Mouse (Mus musculus) cerebellum, adult 2 months (tissue): ENCODE results near the gene Cacna1s.

Source experiments
- CTCF ChIP-seq: fragments of 200-500 bp; IDR thresholded peaks from 2 replicates; pipeline ENCODE4 v1.5.1; 2011; ENCODE audit warnings: low read depth, mild to moderate bottlenecking, control low read depth, low read length, moderate library complexity, borderline replicate concordance; ENCODE audit not compliant: insufficient read depth
- POLR2A ChIP-seq: fragments of 200-500 bp; IDR thresholded peaks from 2 replicates; pipeline ENCODE4 v1.6.1; 2011; ENCODE audit warnings: low read length, control low read depth, borderline replicate concordance; ENCODE audit not compliant: insufficient read depth

DNA sequence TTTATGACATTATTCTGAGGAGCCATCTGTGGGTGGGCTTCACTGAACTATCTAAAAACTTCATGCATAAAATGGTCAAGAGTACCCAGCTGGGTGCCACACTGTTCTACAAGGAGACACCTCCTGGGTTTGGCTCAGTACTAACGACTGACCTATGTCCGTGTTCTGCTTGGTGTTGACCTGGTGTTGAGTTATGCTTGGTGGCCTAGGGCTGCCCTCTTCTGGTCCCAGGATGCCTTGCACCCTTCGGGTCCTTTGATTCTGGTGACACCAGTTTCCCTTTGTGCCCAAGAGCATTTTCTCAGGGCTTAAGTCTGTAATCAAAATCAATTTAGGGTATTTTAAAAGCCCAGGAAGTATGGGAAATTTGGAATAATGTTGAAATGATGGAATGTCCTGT is 23.5 kb downstream of the Cacna1s start:
- peak; percentile 98 for TF ChIP-seq CTCF
- no peak for TF ChIP-seq POLR2A
